Mouse (Mus musculus) embryonic fibroblast, embryonic 13.5 days (primary cell): ENCODE results near the gene Nagk.

ENCODE experiments used
- CTCF ChIP-seq: IDR thresholded peaks from 2 replicates; pipeline ENCODE4 v1.5.1; 2011; ENCODE audit warnings: mild to moderate bottlenecking, control low read depth, low read length, moderate library complexity, borderline replicate concordance; ENCODE audit not compliant: insufficient read depth
- POLR2A ChIP-seq: IDR thresholded peaks from 2 replicates; pipeline ENCODE4 v1.6.1; 2011; ENCODE audit warnings: low read depth, mild to moderate bottlenecking, control low read depth, low read length, moderate library complexity

GRCm38 (mm10) chr6:83796686-83797085, 1.9 kb downstream of the Nagk start:
- no peak for TF ChIP-seq CTCF
- TF ChIP-seq POLR2A: no peak
